In genomic region chr3:84106106-84106505, GRCm38 (mm10) we compare ENCODE assay signal across 16 mouse cellular contexts.
"Had no signal": no experiment of that assay in that cellular context is flagged by ENCODE, and none has a peak within 500 bp of the region (broad histone marks: within the 10 kb centered on the region; RNA-seq: fewer than 3 reads in every experiment).

No protein-coding gene starts in this region.

- H3K9ac ChIP-seq: limb, embryonic 13.5 days; liver, embryonic 12.5 days; lung, embryonic 14.5 days; midbrain, embryonic 15.5 days; neural tube, embryonic 12.5 days; stomach, embryonic 15.5 days had no signal

- H3K9me3 ChIP-seq: liver, embryonic 12.5 days; megakaryocyte, embryonic 14.5 days; midbrain, embryonic 15.5 days; neural tube, embryonic 12.5 days; stomach, embryonic 15.5 days had no signal

- H3K36me3 ChIP-seq: limb, embryonic 13.5 days; liver, embryonic 12.5 days; midbrain, embryonic 15.5 days; neural tube, embryonic 12.5 days; stomach, embryonic 15.5 days had no signal

- DNase-seq: left cerebral cortex, postnatal 4 days; lung, embryonic 14.5 days; lung, postnatal 14 days; retina, postnatal 1 day; right cerebral cortex, postnatal 14 days; thymus, adult 2 months; thymus, postnatal 25 days had no signal

- H3K4me3 ChIP-seq: limb, embryonic 13.5 days; liver, embryonic 12.5 days; megakaryocyte, embryonic 14.5 days; midbrain, embryonic 15.5 days; neural tube, embryonic 12.5 days; stomach, embryonic 15.5 days had no signal

- H3K4me1 ChIP-seq: limb, embryonic 13.5 days; liver, embryonic 12.5 days; megakaryocyte, embryonic 14.5 days; midbrain, embryonic 15.5 days; neural tube, embryonic 12.5 days; stomach, embryonic 15.5 days had no signal

- H3K27ac ChIP-seq: limb, embryonic 13.5 days; liver, embryonic 12.5 days; macrophage; midbrain, embryonic 15.5 days; neural tube, embryonic 12.5 days; stomach, embryonic 15.5 days had no signal

- ATAC-seq: intestine, embryonic 16.5 days; liver, embryonic 12.5 days; midbrain, embryonic 15.5 days had no signal

- H3K27me3 ChIP-seq: limb, embryonic 13.5 days; liver, embryonic 12.5 days; megakaryocyte, embryonic 14.5 days; midbrain, embryonic 15.5 days; neural tube, embryonic 12.5 days; stomach, embryonic 15.5 days had no signal

- H3K4me2 ChIP-seq: limb, embryonic 13.5 days; liver, embryonic 12.5 days; lung, embryonic 14.5 days; midbrain, embryonic 11.5 days; midbrain, embryonic 15.5 days; neural tube, embryonic 12.5 days; stomach, embryonic 15.5 days had no signal
